Mouse (Mus musculus) adrenal gland, postnatal 10 days (tissue): ENCODE data around the gene Hist1h2bf. TPM values are rescaled to one million over a fixed set of nuclear protein-coding genes. Genes with fewer than 3 reads are reported as not detected.
"Not testable (repeated sequence)": the region's sequence is repeated elsewhere in the genome, so short reads cannot be mapped to it uniquely, and the experiment has no call there.

Experiments
- DNase-seq: peaks from one replicate; pipeline ENCODE4 v3.0.0; 2021; ENCODE audit warnings: mixed read lengths
- total RNA-seq, 2 experiments: library from RNA; stranded (reverse); gene quantifications; 2 replicates each; pipeline ENCODE4 v1.2.3; 2021

The Hist1h2bf gene
- total RNA-seq, 2 experiments from 2014 or later = 168 to 215 TPM

GRCm38 (mm10) chr13:23571022-23571503 is 2.9 kb downstream of the Hist1h2bf start, which contains the start of the genes Hist1h2ae and Hist1h2bg:
Gene Hist1h2ae, minus strand, starts transcription at chr13:23571220.
Gene Hist1h2bg, plus strand, starts transcription at chr13:23571396.
- peak; percentile 69 for DNase-seq

GRCm38 (mm10) chr13:23570261-23571021 is 3.6 kb downstream of the Hist1h2bf start:
- not testable (repeated sequence) for DNase-seq

GRCm38 (mm10) chr13:23564482-23564881 is 9.5 kb downstream of the Hist1h2bf start:
- DNase-seq = no peak

- DNase-seq = peak; percentile 42
Measured at GRCm38 (mm10) chr13:23562699-23563462, 11.1 kb downstream of the Hist1h2bf start.

- peak; percentile 94 for DNase-seq
Measured at GRCm38 (mm10) chr13:23561883-23562659, 11.9 kb downstream of the Hist1h2bf start, which contains the start of gene Hist1h3e. Gene Hist1h3e, minus strand, starts transcription at chr13:23562369.

GRCm38 (mm10) chr13:23561531-23561882 is 12.5 kb downstream of the Hist1h2bf start:
- not testable (repeated sequence) for DNase-seq

- DNase-seq = not testable (repeated sequence)
Measured at GRCm38 (mm10) chr13:23560699-23561098, 13.3 kb downstream of the Hist1h2bf start.

GRCm38 (mm10) chr13:23556906-23557305 is 17.1 kb downstream of the Hist1h2bf start:
- no peak for DNase-seq

GRCm38 (mm10) chr13:23555839-23556416 is 18.1 kb downstream of the Hist1h2bf start:
- peak; percentile 75 for DNase-seq

- DNase-seq = peak; percentile 84
Measured at GRCm38 (mm10) chr13:23554925-23555838, 18.8 kb downstream of the Hist1h2bf start.

- DNase-seq = no peak
Measured at GRCm38 (mm10) chr13:23554393-23554792, 19.6 kb downstream of the Hist1h2bf start.

- DNase-seq = no peak
Measured at GRCm38 (mm10) chr13:23552962-23553361, 21.0 kb downstream of the Hist1h2bf start, which contains the start of gene Hist1h1d. Gene Hist1h1d, plus strand, starts transcription at chr13:23553262.

GRCm38 (mm10) chr13:23551931-23552914 is 21.8 kb downstream of the Hist1h2bf start:
- DNase-seq = no peak

GRCm38 (mm10) chr13:23551146-23551834 is 22.7 kb downstream of the Hist1h2bf start, which contains the start of gene Hist1h4f:
Gene Hist1h4f, minus strand, starts transcription at chr13:23551648.
- DNase-seq = peak; percentile 91

- DNase-seq = no peak
Measured at GRCm38 (mm10) chr13:23550761-23551145, 23.2 kb downstream of the Hist1h2bf start.

GRCm38 (mm10) chr13:23546694-23547093 is 27.3 kb downstream of the Hist1h2bf start:
- DNase-seq = no peak

GRCm38 (mm10) chr13:23544787-23545120 is 29.2 kb downstream of the Hist1h2bf start:
- not testable (repeated sequence) for DNase-seq

- peak; percentile 78 for DNase-seq
Measured at GRCm38 (mm10) chr13:23543965-23544786, 29.8 kb downstream of the Hist1h2bf start, which contains the start of gene Hist1h3f. Gene Hist1h3f, plus strand, starts transcription at chr13:23544052.
